Comparison of ENCODE assay signal across 8 mouse cellular contexts in the genomic region with DNA sequence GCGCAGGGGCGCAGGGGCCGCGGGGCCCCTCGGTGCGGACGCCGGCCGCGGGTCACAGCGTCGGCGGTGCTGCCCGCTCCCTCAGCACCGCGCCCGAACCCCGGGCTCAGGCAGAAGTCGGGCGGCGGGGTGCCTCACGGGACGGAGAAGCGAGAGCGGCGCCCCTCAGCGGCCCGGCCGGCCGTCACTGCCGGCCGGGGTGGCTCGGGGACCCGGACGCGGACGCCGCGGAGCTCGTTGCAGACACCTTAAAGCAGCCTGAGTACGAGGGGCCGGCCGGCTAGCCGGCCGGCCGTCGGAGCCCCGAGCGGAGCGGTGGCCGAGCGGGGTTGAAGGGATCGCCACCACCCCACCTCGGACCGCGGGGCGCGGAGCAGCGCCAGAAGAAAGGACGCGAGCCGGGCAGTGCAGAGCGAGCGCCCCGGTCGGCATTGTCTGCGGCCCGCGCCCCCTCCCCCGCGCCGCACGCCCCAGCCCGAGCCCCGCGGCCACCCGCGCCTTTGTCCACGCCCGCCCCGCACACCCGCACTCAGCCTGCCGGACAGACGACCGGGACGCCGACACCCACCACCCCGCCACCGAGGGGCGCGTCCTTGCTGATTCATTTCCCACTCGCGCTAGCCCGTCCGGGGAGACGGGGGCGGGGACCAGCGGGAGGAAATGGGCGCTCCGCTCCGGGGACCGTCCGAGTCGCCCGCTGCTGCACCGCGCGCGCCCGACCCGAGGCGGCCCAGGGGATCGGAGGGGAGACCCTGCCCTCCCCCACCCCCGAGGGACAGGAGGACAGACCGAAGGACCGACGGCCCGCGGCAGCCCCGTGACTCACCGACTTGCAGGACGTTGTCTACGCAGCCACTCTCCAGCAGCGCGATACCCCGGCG.
A peak's percentile ranks its signal among the peaks of the same experiment; 100 is the strongest.
DNase-seq lines count a peak whose midpoint lies in the region; ATAC-seq lines count a peak whose summit lies in the region.

No protein-coding gene starts in this region.

- intact Hi-C loops in left cerebral cortex, postnatal 25 days (cut with DNase I) = loop anchor here (5.0 to 10.0 kb wide), 4 partner anchors 42 to 427 kb away; no protein-coding TSS in a partner anchor

- H3K4me3 ChIP-seq in hindbrain, embryonic 16.5 days (ENCODE audit: low read length) = peak overlapping the region; percentile 93

- peak overlapping the region; percentile 63 for H3K4me2 ChIP-seq in hindbrain, embryonic 16.5 days (ENCODE audit: low read length)

- H3K4me1 ChIP-seq in hindbrain, embryonic 16.5 days (ENCODE audit: control insufficient read depth, insufficient read depth, low read depth, low read length) = peaks cover 25% of the 10 kb centered on the region

- H3K9ac ChIP-seq in hindbrain, embryonic 16.5 days (ENCODE audit: low read depth, low read length) = peak overlapping the region; percentile 95

- under 1% methylated on average over 61 of the region's 127 CpGs for WGBS in hindbrain, embryonic 16.5 days

- no peaks in the 10 kb centered on the region; the same call in 1 of the 2 replicates for H3K9me3 ChIP-seq in hindbrain, embryonic 16.5 days (ENCODE audit: control insufficient read depth, low read length)

- H3K36me3 ChIP-seq in hindbrain, embryonic 16.5 days (ENCODE audit: control insufficient read depth, insufficient read depth, low read length) = no peaks in the 10 kb centered on the region

- H3K27ac ChIP-seq in hindbrain, embryonic 16.5 days (ENCODE audit: low read depth, low read length) = peak overlapping the region; percentile 95

- ATAC-seq in hindbrain, embryonic 16.5 days = 0 out of 2 replicates have a peak, but pooled peaks have one; percentile 3

- peak; percentile 19 for DNase-seq in MN1 (ENCODE audit: low spot score)
- DNase-seq in cerebellum, adult 9-11 months = peak; percentile 71
- DNase-seq in gastrocnemius, adult 18-20 months (ENCODE audit: low spot score) = peak; percentile 50
- peak; percentile 47 to 57 for DNase-seq in left cerebral cortex, postnatal 25 days (ENCODE audit: low spot score in 2 of 2)
- DNase-seq in mesoderm, embryonic 11.5 days (ENCODE audit: low read depth, low spot score) = peak; percentile 53
- peak; percentile 57 for DNase-seq in right cerebral cortex, postnatal 4 days
- no peak for DNase-seq in c-Kit-positive CD71-positive TER-119-positive erythroid progenitor cells, embryonic 14.5 days (ENCODE audit: low spot score)

- H3K27me3 ChIP-seq in hindbrain, embryonic 16.5 days (replicated peaks; ENCODE audit: control insufficient read depth, insufficient read depth, low read length) = no peaks in the 10 kb centered on the region
